Mouse (Mus musculus) left cerebral cortex, postnatal 25 days (tissue): ENCODE measurements around the gene Cbx1. TPM values are rescaled to one million over a fixed set of nuclear protein-coding genes. Genes with fewer than 3 reads are reported as not detected.
"Not testable (repeated sequence)": the region's sequence is repeated elsewhere in the genome, so short reads cannot be mapped to it uniquely, and the experiment has no call there.

Source experiments
- DNase-seq, 2 experiments: peaks; one replicate each; pipeline ENCODE4 v3.0.0; 2022; ENCODE audit warnings: low spot score in 2 of 2, mixed read lengths in 1 of 2
- intact Hi-C: fragments of 180-260 bp; cut with DNase I; formaldehyde crosslinking; loops from one replicate; pipeline ENCODE4 v1.15.1; 2025
- total RNA-seq, 2 experiments: library from RNA; stranded (reverse); gene quantifications; 2 replicates each; pipeline ENCODE4 v1.2.3; 2021

Cbx1 gene
- total RNA-seq, 2 experiments from 2014 or later = 47.0 to 47.7 TPM

DNA sequence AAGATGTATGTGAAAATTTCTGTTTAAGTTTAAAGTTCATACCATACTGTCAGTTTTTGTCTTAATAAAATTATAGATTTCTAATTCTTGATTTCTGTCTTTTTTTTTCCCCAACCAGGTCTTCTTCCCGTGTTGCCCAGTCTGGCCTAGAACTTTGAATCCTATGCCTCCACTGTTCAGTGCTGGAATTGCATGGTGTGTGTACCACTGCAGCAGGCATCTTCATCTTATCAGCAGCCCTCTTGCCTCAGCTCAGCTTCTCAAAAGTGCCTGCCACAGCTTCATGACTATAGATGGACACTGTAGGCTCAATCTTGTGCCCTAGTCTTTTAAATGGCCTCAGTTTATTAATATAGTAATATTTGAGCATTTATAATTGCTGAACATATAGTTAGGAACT lies 19.1 kb downstream of the Cbx1 start:
- intact Hi-C loops = no loop called here

DNA sequence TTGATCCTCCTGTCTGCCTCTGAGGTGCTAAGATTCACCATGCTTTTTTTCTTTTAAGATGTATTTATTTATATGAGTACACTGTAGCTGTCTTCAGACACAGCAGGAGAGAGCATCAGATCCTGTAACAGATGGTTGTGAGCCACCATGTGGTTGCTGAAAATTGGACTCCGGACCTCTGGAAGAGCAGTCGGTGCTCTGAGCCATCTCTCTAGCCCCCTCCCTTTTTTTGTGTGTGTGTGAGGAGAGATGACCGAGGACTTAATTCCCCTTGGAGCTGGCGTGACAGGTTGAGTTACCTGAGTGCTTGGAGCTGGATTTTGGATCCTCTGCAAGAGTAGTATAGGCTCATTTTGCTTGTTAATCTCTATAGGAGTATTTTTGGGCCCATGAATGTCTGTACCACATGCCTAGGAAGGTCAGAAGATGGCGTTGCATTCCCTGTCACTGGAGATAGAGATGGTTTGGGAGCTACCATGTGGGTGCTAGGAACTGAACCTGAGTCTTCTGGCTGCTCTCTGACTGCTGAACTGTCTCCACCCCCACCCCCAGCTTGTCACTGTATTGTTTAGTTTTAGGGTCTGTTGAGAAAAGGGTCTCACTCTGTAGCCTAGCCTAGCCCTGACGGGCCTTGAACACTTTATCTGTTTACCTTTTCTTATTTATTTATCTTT lies 20.8 kb downstream of the Cbx1 start:
- DNase-seq = no peak
- intact Hi-C loops = no loop called here

More for the DNA sequence above, 19.1 kb downstream of the Cbx1 start:
- DNase-seq = no peak

DNA sequence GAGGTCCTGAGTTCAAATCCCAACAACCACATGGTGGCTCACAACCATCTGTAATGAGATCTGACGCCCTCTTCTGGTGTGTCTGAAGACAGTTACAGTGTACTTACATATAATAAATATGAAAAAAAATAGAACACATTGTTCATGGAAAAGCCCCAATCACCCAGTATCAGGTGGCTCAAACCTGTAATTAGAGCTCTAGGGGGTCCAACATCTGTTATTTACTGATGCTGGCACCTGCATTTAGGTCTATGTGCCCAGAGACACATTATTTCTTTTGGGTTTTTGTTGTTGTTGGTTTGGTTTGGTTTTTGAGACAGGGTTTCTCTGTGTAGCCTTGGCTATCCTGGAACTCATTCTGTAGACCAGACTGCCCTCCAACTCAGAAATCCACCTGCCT lies 22.3 kb downstream of the Cbx1 start:
- DNase-seq, intact Hi-C loops: not testable (repeated sequence)

DNA sequence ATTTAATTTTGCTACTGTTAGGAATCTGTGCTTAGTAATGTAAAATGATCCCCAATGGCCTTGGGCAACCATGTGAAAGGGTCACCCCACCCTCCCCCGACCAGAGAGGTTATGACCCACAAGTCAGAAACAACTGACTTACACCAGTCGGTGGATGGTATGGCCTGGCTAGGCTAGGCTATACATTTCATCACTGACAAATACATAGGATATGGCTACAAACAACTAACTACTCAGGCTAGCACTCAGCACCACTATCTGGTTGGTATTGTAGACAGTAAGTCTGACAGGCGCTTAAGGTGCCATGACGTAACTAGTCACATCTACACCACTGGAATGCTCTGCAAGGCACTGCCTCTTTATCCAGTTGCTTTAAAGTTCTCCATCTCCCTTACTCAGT lies 24.5 kb downstream of the Cbx1 start:
- intact Hi-C loops = no loop called here
- no peak for DNase-seq

DNA sequence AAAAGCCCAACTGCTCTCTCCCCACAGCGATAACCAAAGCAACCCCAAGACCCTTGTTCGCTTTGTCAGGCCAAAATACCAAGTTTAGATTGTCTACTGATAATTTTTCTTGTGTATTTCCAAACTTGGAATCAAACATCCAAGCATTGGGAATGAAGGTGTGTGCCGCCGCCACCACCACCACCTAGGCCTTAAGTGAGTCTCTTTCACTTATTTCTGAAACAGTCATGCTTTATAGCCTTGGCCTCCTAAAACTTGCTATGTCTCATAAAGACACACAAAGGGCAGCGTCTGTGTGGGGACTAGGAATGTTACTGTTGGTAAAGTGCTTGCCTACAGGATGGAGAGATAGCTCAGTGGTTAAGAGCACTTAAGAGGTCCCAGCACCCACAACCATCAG lies 25.0 kb downstream of the Cbx1 start:
- no peak for DNase-seq
- intact Hi-C loops = no loop called here

DNA sequence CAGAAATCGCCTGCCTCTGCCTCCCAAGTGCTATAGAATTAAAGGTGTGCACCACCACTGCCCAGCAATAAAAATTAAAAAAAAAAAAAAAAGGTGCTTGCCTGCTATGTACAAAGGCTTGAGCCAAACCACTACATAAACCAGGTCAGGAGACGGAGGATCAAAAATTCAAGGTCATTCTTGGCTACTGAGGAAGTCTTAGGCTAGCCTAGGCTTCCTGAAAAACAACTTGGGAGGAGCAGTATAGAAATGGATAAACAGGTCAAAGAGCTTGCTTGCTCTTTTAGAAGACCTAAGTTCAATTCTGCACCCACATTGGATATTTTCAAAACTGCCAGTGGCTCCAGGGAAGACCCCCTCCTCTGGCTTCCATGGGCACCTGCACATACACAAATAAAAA lies 25.5 kb downstream of the Cbx1 start:
- intact Hi-C loops = no loop called here
- DNase-seq = no peak

DNA sequence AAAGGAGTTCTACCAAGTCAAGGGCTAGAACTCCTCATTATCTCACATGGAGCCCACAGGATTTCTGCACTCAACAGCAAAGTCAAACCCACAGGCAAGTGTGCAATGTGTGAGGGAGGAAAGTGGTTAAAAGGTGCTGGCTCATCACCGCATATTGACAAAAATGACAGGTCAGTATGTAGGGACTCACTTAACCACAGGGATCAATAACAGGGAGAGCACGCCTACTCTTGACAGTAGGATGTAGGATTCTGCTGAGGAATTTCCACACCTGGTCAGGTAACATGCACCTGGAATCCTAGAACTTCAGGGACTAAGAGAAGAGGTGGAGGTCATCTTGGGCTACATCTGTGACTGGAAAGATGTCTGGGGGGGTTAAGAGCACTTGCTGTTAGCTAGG lies 27.0 kb downstream of the Cbx1 start:
- intact Hi-C loops = no loop called here
- DNase-seq = no peak

DNA sequence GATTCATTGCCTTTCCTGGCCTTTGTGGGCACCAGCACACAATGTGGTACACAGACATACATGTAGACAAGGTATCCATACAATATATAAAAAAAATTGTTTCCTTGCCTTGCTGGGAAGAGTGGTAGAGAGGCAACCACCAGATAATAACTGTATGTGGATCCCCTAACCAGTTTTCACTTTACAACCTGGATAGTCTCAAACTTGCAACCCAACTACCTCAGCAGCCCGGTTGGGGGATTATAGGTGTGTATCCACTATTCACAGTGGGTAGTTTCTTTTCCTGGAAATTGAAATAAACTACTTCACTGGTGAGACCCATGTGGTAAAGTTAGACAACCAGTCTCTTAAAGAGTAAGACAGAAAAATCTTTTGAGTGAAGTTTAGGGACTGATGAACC lies 27.6 kb downstream of the Cbx1 start:
- DNase-seq = no peak
- intact Hi-C loops = no loop called here

DNA sequence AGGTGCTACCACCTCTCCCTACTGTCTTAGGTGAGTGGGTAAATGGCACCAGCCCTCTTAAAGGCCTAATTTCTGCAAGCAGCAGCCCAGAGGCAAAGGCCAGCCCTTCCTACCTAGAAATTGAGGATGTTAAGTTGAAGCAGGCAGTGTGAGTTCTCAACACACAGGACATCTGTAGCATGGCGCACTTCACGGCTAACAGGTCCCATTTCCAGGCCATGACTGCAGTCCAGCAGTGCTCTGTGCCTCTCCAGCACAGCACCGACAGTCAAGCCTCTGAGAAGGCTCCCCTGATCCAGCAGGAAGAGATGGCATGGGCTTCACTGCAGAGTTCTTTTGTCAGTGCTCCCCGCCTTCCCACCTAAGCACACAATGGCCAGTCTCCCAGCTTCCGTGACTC lies 28.1 kb downstream of the Cbx1 start:
- DNase-seq = no peak
- intact Hi-C loops = no loop called here

DNA sequence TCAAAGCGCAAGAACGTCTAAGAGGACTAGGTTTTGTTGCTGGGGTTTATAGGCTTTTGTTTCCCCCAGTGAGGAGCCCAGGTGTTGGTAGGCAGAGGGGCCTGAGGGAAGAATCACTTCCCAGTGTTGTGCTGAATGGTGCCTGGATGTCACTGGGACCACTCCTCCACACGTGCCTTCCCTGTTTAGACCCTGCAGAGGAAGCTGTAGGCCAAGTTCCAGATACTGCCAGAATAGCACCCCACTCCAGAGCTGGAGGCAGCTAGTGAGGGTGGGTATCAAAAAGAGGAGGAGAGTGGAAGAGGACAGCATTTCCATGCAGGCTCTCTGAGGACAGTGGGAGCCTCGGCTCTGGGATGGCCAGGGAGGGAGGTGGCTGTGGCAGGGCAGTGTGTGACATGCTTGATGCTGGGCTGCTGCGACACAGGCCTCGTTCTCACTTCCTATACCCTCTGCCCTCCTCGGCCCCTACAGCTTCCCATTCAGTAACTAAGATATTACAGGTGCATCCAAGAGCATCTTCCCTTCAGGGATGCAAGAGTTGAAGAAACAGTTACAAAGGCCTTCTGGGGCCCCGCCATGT lies 29.3 kb downstream of the Cbx1 start:
- DNase-seq = peak in 1 of 2 experiments; percentile 52
- intact Hi-C loops = no loop called here

DNA sequence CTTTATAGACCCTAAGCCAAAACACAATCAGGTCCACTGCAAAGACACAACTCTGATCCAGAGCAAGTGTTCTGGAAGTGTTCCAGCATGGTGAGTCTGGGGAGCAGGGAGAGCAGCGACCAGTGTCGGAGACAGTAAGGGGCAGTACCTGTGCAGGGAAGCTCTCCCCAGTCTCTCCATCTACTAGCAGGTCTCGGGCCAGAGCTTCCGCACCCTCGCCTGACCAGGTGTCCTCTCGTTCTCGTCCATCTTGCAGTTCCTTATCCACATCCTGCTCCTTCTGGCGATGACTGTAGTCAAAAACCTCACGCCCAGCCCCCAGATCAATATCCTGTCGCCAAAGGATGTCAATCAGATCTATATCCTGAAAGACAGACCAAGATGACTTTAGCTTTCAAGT lies 33.0 kb downstream of the Cbx1 start:
- intact Hi-C loops = no loop called here
- DNase-seq = no peak

DNA sequence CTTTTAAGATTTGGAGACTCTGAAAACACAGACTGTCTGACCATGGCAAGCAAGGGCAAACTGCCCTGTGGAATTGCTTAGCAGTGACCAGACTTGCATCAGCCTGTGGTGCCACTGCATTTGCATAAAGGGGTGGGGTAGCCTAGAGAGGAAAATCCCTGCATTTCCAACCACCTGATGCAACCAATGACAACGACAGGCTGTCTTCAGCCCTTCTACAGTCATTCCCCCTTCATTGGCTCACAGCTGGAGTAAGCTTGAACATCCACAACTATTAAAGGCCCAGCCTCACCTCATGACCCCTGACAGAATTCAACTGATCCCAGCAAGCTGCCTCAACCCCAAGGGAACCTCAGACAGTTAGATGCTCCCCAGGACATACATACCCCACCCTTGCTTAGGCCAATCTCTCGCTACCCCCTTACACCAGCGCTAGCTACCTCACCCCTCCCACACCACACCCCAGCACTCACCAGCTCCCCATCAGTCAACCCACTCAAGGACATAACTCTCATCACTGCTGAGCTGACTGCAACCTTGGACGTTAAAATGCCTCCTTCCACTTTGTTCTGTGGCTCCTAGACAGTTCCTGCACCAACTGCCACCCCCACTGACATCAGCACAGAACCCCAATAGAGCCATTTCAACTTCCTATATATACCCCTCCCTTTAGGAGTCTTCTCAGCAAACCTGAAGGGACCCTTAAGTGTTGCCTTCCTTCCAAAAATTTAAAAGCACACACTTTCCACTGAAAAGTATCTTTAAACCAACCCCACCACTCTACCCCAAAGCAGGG lies 33.9 kb downstream of the Cbx1 start:
- intact Hi-C loops = no loop called here
- peak in 1 of 2 experiments; percentile 43 for DNase-seq

DNA sequence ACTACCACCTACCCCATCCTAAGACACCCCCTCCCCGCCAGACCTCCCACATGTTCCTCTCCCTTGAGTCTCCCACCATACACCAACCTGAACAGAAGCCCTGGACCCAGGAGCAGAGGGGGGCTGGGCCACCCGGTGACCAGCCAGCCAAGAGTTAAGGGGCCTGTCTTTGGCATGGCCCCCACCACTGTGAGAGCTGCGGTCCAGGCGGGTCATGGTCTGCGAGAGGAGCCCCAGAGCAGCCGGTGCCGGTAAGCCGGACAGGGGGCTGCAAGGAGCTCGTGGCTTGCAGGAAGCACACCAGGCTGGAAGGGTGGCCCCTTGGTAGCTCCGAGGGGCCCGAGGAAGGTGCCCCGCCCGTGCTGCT lies 34.5 kb downstream of the Cbx1 start:
- no peak for DNase-seq

DNA sequence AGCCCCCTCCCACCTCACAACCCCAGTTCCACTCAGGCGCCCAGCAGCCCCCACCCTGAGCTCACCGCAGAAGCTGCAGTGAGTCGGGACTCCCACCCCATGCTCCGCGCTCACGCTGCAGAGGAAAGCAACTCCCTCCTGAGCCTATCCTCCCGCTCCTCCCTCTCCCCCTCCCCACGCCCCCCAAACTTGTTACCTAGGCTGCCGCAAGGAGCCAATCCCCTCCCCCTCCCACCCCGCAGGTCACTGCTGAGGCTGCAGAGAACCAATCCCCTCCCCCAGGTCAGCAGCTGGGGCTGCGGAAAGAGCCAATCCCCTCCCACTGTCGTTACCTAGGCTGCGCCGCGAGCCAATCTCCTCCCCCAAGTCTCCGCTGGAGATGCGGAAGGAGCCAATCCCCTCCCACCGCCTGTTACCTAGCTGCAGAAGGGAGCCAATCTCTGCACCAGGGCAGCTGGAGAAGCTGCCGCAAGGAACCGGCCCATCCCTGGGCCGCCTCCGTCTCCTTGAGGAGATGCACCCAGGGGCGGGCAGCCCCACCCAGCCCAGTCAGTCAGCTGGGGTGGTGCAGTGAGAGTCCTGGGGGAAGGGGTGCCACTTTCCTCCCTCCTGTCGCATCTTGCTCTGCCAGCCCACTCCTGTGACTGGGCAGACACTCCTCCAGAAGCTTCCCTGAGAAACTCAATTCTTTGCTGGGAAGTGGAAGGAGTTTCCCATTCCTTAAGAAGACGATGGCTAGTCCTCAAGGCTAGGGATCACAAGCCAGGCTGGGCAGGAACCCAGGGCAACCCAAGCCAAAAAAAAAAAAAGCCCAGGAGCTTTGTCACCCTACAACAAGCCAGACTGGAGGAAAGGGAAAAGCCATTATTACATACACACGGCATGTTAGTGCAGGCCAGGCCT lies 35.2 kb downstream of the Cbx1 start:
- DNase-seq = peak; percentile 88 to 97
- intact Hi-C loops = loop anchor here (1.0 to 2.0 kb wide), 2 partner anchors 16 to 37 kb away; no protein-coding TSS in a partner anchor

More for the DNA sequence above, 34.5 kb downstream of the Cbx1 start:
- intact Hi-C loops = no loop called here

DNA sequence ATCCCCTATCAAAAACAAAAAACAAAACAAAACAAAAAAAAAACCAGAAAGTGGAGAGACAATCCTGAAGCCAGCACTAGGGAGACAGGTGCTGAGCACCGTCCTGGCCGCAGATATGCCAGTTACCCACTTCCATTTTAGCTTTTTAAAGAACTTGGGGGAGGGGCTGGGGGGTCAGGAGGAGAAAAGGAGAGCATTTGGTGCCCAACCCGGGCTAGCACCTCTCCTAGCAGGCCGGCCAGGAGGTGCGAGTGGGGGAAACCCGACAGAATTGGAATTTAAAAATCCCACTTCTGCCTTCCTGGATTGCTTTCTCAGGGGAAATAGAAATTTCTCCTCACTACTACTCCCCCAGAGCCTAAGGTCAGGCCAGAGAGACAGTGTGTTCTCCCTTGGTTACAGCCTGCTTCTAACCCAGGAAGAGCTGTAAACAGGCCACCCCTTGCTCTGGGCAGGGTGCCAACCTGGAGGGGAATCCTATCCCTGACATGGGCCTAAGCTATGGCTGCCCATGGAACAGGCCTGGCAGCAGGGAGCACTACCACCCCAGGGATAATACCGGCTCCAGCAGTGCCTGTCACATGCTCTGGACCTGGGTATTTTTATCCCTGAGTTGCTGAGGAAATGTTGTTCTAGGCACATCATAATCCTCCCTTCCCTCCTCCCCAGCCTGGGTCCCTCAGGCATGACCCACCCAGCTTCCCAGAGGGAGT lies 36.0 kb downstream of the Cbx1 start:
- peak; percentile 50 to 69 for DNase-seq
- intact Hi-C loops = loop anchor here (1.0 to 2.0 kb wide), 2 partner anchors 15 to 36 kb away; no protein-coding TSS in a partner anchor

DNA sequence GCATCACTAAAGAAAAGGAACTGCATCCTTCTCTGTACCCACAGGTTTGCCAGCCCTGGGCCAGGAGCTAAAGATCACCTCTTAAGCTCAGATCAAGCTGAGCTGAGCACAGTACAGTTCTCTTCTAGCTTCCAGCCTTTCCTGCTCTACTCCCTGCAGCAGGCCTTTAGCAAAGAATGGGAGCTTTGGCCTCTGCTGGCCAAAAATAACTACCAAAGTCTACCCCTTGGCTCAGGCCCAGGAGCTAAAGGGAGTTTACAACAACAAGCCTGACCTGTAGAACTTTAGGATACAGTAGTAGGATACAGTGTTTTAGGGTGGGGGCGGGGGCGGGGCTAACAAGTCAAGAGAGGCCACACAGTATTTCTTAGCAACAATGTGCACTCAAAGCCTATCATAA lies 37.6 kb downstream of the Cbx1 start:
- DNase-seq = no peak
- intact Hi-C loops = no loop called here

DNA sequence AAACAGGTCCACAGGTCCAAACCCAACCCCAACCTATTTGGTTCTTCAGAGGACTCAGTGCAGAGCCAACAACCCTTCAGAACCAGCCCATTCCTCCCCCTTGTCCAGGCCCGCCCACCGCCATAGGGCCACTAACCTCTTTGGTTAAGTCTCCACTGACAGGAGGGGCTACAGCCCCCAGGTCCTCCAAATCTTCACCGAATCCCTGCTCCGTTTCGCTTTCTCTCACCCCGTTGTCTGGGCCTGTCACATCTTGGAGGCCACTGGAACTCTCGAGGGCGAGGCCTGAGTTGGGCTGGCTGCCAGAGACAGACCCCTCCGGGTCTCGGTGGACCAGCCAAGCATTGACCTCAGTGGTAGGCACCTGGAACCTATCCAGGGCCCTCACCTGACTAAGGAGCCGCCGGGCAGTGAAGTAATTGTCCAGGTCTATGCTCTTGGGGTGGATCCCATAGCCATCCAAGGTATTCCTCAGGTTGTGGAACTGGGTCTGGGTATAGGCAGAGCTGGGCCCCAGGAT lies 38.2 kb downstream of the Cbx1 start:
- no peak for DNase-seq
- intact Hi-C loops = no loop called here

DNA sequence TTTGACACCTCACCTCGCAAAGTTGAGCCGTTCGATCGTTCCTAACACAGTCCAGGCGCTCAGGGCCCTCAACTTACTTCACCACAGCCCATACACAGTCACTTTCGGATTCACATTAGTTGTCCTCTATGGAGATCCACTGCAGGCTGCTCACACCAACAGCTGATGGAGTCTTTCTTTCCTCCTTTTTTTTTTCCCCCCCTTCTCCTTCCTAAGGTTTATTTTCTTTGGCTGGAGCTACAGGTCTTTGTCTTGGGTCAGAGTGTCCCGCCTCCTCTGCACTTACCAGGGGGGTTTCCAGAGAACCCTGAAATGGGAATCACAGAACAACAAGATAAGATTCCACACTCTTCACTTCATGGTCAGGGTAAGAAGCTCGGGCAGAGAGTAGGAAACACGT lies 39.0 kb downstream of the Cbx1 start:
- intact Hi-C loops = no loop called here

DNA sequence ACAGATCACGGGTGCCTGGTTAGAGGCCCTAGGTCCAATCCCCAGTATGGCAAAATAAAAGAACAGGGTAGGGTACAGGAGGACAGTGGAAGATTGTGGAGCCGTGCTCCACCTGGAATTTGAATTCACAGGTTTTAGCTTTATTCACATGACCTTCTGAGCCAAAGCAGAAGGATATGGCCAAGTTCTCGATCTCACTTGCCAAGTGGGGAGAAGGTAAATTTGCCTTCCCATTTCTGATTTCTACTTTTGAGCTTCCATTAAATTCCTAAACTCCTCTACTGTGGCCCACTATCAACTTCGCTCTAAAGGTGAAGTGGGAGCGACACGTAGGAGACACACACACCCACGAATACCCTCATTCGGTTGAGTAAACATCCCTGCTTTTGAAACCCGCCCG lies 40.0 kb downstream of the Cbx1 start:
- no peak for DNase-seq
- intact Hi-C loops = no loop called here

More for the DNA sequence above, 39.0 kb downstream of the Cbx1 start:
- no peak for DNase-seq
